Mouse (Mus musculus): ENCODE measurements around the gene Eif4h. TPM values are rescaled to one million over a fixed set of nuclear protein-coding genes. Genes with fewer than 3 reads are reported as not detected.

Eif4h gene
- 290 and 322 TPM in 2 replicates for polyA plus RNA-seq (2015; fragmentation: Nextera tagmentation; extraction: Ambion mirVana)

DNA sequence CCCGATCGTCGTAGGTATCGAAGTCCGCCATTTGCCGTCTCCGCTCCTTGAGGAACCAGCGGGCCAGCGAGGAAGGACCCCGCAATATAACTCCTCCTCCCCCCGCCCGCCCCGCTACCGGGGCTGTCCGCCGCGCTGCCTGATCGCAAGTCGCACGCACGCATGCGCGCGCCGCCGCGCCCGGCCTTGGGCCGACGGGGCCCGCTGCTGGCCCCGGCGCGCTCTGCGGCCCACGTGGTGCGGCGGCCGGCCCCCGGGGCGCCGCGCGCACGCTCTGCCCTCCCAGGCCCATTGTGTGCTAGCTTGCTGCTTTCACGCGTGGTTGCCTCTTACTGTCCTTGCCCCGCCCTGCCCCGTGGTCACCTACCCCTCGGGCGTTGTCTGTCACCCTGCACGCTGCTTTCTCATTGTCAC, at the start of gene Eif4h:
Gene Eif4h, minus strand, starts transcription at position 222 of the 414 bp plus-strand sequence.

DNA sequence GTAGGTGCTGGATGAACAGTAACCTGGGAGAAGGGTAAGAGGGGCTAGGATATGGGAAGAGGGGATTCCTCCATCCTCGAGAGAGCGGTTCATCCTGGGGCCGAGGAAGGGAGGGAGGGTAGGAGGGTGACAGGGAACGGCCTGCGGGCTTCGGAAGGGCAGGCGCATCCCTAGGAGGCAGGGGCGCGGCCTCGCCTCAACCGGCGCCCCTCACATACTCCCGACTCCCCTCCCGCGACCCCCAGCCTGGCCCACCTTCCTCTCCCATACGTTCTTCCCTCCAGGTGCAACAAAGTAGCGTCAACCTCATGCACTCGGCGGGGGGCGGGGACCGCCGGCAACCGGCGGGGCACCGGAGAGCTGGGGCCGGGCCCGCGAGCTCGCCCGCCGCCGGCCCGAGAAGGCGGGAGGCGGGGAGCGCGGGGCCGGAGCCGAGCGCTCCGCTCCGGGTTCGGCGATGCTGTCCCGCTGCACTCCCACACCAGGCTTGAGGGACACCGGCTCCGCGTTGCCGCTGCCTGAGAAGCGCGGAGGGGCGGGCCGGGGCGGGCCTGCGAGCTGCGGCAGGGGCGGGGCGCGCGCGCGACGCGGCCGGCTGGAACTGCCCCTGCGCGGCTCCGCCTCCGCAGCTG, 48.9 kb upstream of the Eif4h start, which contains the start of gene Limk1:
Gene Limk1, minus strand, starts transcription at position 513 of the 632 bp plus-strand sequence.

DNA sequence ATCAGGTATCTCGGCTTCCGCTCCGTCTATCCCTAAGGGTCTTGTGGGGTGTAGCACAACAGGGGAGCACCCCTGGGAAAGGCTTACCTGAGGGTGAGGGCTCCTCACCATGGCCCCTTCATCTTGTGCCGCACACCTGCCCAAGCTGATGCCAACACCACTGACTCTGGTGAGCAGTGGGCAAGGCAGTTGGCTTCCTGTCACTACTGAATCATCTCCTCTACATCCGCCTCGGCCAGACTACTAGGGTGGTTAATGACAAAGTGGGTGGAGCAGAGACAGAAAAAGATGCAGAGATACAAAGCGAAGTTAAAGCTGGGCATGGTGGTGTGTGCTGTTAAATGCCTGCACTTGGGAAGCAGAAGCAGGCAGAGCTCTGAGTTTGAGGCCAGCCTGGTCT, 24.5 kb downstream of the Eif4h start, which contains the start of gene Lat2:
Gene Lat2, minus strand, starts transcription at position 224 of the 400 bp plus-strand sequence.

DNA sequence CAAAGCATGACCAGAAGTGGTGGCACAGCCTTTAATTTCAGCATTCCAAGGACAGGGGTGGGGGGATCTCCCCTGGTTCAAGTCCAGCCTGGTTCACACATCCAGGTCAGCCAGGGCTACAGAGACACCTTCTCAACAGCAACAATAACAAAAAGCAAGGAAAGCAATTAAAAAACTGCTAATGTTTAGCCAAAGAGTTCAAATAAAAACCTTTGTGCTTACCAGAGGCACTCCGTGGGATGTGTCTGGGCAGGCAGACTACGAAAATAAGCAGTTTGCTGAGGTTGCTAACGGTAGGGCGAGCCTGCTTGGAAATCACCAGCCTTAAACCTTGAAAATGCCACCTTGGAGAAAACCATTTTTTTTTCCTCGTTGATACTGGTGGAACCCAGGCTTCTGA, 58.1 kb downstream of the Eif4h start, which contains the start of gene Rfc2:
Gene Rfc2, plus strand, starts transcription at position 221 of the 400 bp plus-strand sequence.

Small RNA genes lying within 50 kb of the gene (microRNA-seq; reads per million reads assigned to microRNA genes)
- not detected for gene Mir7228

Other genes with a start within 250 kb of the Eif4h start
- 36.1 and 40.4 TPM in 2 replicates for gene Gtf2ird1, start 182.8 kb downstream of the Eif4h start, polyA plus RNA-seq (2015; fragmentation: Nextera tagmentation; extraction: Ambion mirVana)
- gene Clip2, start 87.1 kb downstream of the Eif4h start, polyA plus RNA-seq (2015; fragmentation: Nextera tagmentation; extraction: Ambion mirVana) = 8.5 and 10.6 TPM in 2 replicates
- gene Syna, start 79.3 kb downstream of the Eif4h start, polyA plus RNA-seq (2015; fragmentation: Nextera tagmentation; extraction: Ambion mirVana) = 0.65 and 0.67 TPM in 2 replicates
- 144 and 152 TPM in 2 replicates for gene Rfc2, start 58.1 kb downstream of the Eif4h start, polyA plus RNA-seq (2015; fragmentation: Nextera tagmentation; extraction: Ambion mirVana)
- gene Lat2, start 24.5 kb downstream of the Eif4h start, polyA plus RNA-seq (2015; fragmentation: Nextera tagmentation; extraction: Ambion mirVana) = 1.7 and 2.2 TPM in 2 replicates
- gene Limk1, start 49.1 kb upstream of the Eif4h start, polyA plus RNA-seq (2015; fragmentation: Nextera tagmentation; extraction: Ambion mirVana) = 27.5 and 29.0 TPM in 2 replicates
- gene Eln, start 107.8 kb upstream of the Eif4h start, polyA plus RNA-seq (2015; fragmentation: Nextera tagmentation; extraction: Ambion mirVana) = 80.6 and 103 TPM in 2 replicates

All from neural tube, postnatal 0 days (tissue).